Mouse (Mus musculus) ES-Bruce4 (cell line): ENCODE results near the gene Stap1.

ENCODE experiments used
- EP300 ChIP-seq: IDR thresholded peaks from 2 replicates; pipeline ENCODE4 v1.6.1; 2011; ENCODE audit warnings: low read depth, low read length; ENCODE audit not compliant: insufficient read depth
- POLR2A ChIP-seq: IDR thresholded peaks from one replicate; pipeline ENCODE4 v1.8.1; 2011; ENCODE audit warnings: low read length; ENCODE audit not compliant: insufficient read depth

GRCm38 (mm10) chr5:86118457-86119094 lies 47.0 kb downstream of the Stap1 start:
- no peak for TF ChIP-seq POLR2A
- no peak for TF ChIP-seq EP300
